Mouse (Mus musculus) kidney, embryonic 15.5 days (tissue): ENCODE results near the gene Tbc1d2b. TPM values are rescaled to one million over a fixed set of nuclear protein-coding genes. Genes with fewer than 3 reads are reported as not detected.

Experiments used
- polyA plus RNA-seq: library from polyadenylated mRNA; unstranded; fragments of >200 nt; fragmentation: Nextera tagmentation; extraction: Ambion mirVana; gene quantifications from 2 replicates; pipeline ENCODE4 v1.2.1, GENCODE M21; 2015

The Tbc1d2b gene
- polyA plus RNA-seq, 1 experiment from 2014 or later: 12.7 TPM

Other genes with a start within 250 kb of the Tbc1d2b start
- 98.2 and 112 TPM in 2 replicates for gene Ctsh, start 216.7 kb downstream of the Tbc1d2b start, polyA plus RNA-seq
- 440 and 441 TPM in 2 replicates for gene Morf4l1, start 156.0 kb downstream of the Tbc1d2b start, polyA plus RNA-seq
- gene Adamts7, start 107.7 kb downstream of the Tbc1d2b start, polyA plus RNA-seq: 13.3 and 14.9 TPM in 2 replicates